Mouse (Mus musculus): ENCODE measurements around the gene Magoh. TPM values are rescaled to one million over a fixed set of nuclear protein-coding genes. Genes with fewer than 3 reads are reported as not detected.
A peak's percentile ranks its signal among the peaks of the same experiment; 100 is the strongest.

Magoh gene
- total and polyA plus RNA-seq, 3 experiments, result 207 to 276 TPM; not detected in 1

DNA sequence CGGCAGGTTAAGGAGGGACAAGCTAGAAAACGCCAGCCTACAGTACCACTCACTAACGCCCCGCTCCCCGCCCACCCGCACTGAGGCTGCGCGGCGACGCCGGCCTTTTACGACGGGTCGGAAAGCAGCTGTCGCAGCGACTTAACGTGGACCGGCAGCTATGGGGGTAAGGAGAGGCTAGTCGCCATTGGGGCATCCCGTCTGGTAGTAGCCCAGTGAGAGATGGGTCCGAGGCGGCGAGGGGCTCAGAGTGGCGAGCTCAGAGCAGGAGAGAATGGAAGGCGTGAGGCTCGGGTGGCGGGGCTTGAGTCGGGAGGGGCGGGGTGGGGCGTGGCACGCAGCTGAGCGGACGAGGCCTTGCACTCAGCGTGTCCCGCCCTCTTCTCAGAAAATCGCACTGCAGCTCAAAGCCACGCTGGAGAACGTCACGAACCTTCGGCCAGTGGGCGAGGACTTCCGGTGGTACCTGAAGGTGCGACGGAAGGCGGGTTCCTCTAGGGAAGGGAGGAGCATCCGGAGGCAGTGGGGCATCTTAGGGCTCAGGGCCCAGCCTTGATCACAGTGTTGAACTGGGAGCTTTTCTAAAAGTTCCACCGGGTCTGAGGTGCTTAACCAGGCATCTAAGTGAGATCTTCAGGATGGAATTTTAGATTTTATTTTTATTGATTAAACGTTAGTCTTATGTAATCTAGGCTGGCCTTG is 10.3 kb downstream of the Magoh start, which contains the start of gene 0610037L13Rik:
TSS of gene 0610037L13Rik (plus strand) at position 83 of the 702 bp plus-strand sequence.
- Histone ChIP-seq H3K27ac (ENCODE audit: control insufficient read depth, low read depth, low read length) (peak within 1 kb of the TSS; percentile 89), H3K27me3 (ENCODE audit: control insufficient read depth in 1 of 2, insufficient read depth in 2 of 2, low read length in 2 of 2) (no peaks in the 10 kb centered on the region), H3K4me1 (ENCODE audit: control insufficient read depth in 1 of 2, insufficient read depth in 2 of 2, low read length in 2 of 2) (peaks cover 0 to 11% of the 10 kb centered on the region in 2 experiments; a peak in 1 of 4 replicates), H3K9ac (ENCODE audit: control insufficient read depth, low read depth, low read length, poor library complexity, severe bottlenecking) (peak within 1 kb of the TSS; percentile 84), H3K36me3 (ENCODE audit: control insufficient read depth in 1 of 2, insufficient read depth in 2 of 2, low read length in 2 of 2) (peaks cover 4 to 10% of the 10 kb centered on the region in 2 experiments; a peak in 3 of 4 replicates), H3K79me2 (ENCODE audit: control insufficient read depth, insufficient read depth, low read length, poor library complexity) (no peaks in the 10 kb centered on the region; the same call in 1 of the 2 replicates), H3K4me3 (ENCODE audit: control insufficient read depth in 1 of 2, insufficient read depth in 1 of 2, low read depth in 2 of 2, low read length in 2 of 2) (peak within 1 kb of the TSS; percentile 70 to 89), H3K9me3 (replicated peaks; ENCODE audit: insufficient read depth, low read length) (no peaks in the 10 kb centered on the region)
- peak; percentile 99 for DNase-seq (ENCODE audit: low read depth, low spot score)
- TF ChIP-seq ELF1 (IDR thresholded peaks at IDR 0.05; ENCODE audit: low read depth, low read length) (peak; percentile 87), BHLHE40 (IDR thresholded peaks at IDR 0.05; ENCODE audit: borderline replicate concordance, low read depth, low read length) (no peak), ZNF384 (IDR thresholded peaks at IDR 0.05; ENCODE audit: low read depth, low read length) (no peak), KAT2A (conservative IDR thresholded peaks at IDR 0.05; ENCODE audit: low read depth, low read length) (peak; percentile 56), SMC3 (IDR thresholded peaks at IDR 0.05; ENCODE audit: low read depth, low read length) (no peak), POLR2AphosphoS5 (IDR thresholded peaks at IDR 0.05; ENCODE audit: borderline replicate concordance, low read depth, low read length) (no peak), MYC (IDR thresholded peaks at IDR 0.05; ENCODE audit: low read depth, low read length) (peak; percentile 74; the same call in 1 of the 2 replicates), RCOR1 (IDR thresholded peaks at IDR 0.05; ENCODE audit: low read depth, low read length) (0 out of 2 replicates have a peak, but pooled peaks have one; percentile 26), USF1 (IDR thresholded peaks at IDR 0.05; ENCODE audit: low read depth, low read length) (no peak), TCF12 (IDR thresholded peaks at IDR 0.05; ENCODE audit: low read depth, low read length) (peak; percentile 27), JUND (IDR thresholded peaks at IDR 0.05; ENCODE audit: low read depth, low read length) (no peak), MYB (IDR thresholded peaks at IDR 0.05; ENCODE audit: low read depth, low read length) (no peak), USF2 (IDR thresholded peaks at IDR 0.05; ENCODE audit: borderline replicate concordance in 1 of 2, insufficient read depth in 1 of 2, low read depth in 1 of 2, low read length in 2 of 2) (no peak), UBTF (IDR thresholded peaks at IDR 0.05; ENCODE audit: borderline replicate concordance, insufficient read depth, low read depth, low read length) (no peak), MAZ (IDR thresholded peaks at IDR 0.05; ENCODE audit: low read depth, low read length) (peak; percentile 61; the same call in 1 of the 2 replicates), MXI1 (IDR thresholded peaks at IDR 0.05; ENCODE audit: low read depth, low read length) (peak; percentile 75), CTCF (IDR thresholded peaks at IDR 0.05 in 2 of 3, conservative IDR thresholded peaks at IDR 0.05 in 1 of 3; ENCODE audit: control insufficient read depth in 1 of 3, insufficient read depth in 1 of 3, low read depth in 2 of 3, low read length in 3 of 3, poor library complexity in 1 of 3, severe bottlenecking in 1 of 3) (0 out of 6 replicates have a peak, but pooled peaks of 1 of the 3 experiments have one; percentile 0), ZC3H11A (IDR thresholded peaks at IDR 0.05; ENCODE audit: low read depth, low read length) (no peak), RAD21 (IDR thresholded peaks at IDR 0.05; ENCODE audit: low read depth, low read length) (no peak), NELFE (IDR thresholded peaks at IDR 0.05; ENCODE audit: low read depth, low read length) (peak; percentile 80), NRF1 (IDR thresholded peaks at IDR 0.05; ENCODE audit: insufficient read depth, low read depth, low read length, poor library complexity, severe bottlenecking) (peak; percentile 85), E2F4 (IDR thresholded peaks at IDR 0.05; ENCODE audit: borderline replicate concordance, low read depth, low read length) (0 out of 2 replicates have a peak, but pooled peaks have one; percentile 41), CHD2 (IDR thresholded peaks at IDR 0.05; ENCODE audit: low read length) (no peak), TBP (IDR thresholded peaks at IDR 0.05; ENCODE audit: low read depth, low read length) (peak; percentile 81), HCFC1 (IDR thresholded peaks at IDR 0.05; ENCODE audit: low read depth, low read length) (peak; percentile 84), CHD1 (IDR thresholded peaks at IDR 0.05; ENCODE audit: low read depth, low read length) (no peak), MEF2A (IDR thresholded peaks at IDR 0.05; ENCODE audit: extremely low read depth, insufficient replicate concordance, low read depth, low read length, poor library complexity, severe bottlenecking) (no peak), ZMIZ1 (IDR thresholded peaks at IDR 0.05; ENCODE audit: low read depth, low read length) (peak; percentile 61; the same call in 1 of the 2 replicates), POLR2AphosphoS2 (IDR thresholded peaks at IDR 0.05; ENCODE audit: low read length) (peak; percentile 65; the same call in 1 of the 2 replicates), MAX (IDR thresholded peaks at IDR 0.05; ENCODE audit: low read length) (peak; percentile 84), GATA1 (IDR thresholded peaks at IDR 0.05; ENCODE audit: low read depth, low read length) (no peak), SIN3A (IDR thresholded peaks at IDR 0.05; ENCODE audit: low read length) (no peak; the same call in 1 of the 2 replicates), ZKSCAN1 (IDR thresholded peaks at IDR 0.05; ENCODE audit: low read depth, low read length) (no peak), ETS1 (IDR thresholded peaks at IDR 0.05; ENCODE audit: low read depth, low read length) (peak; percentile 49; the same call in 1 of the 2 replicates), TAL1 (IDR thresholded peaks at IDR 0.05; ENCODE audit: low read length) (no peak)

Measured in MEL (cell line).